Mouse (Mus musculus): ENCODE results near the gene Slc35c2.

The Slc35c2 gene

GRCm38 (mm10) chr2:165312381-165312780 lies 24.7 kb upstream of the Slc35c2 start:
- no peak for DNase-seq (ENCODE audit: low spot score in 2 of 2)

- DNase-seq (ENCODE audit: low spot score in 2 of 2): no peak
These were observed 23.9 kb upstream of the Slc35c2 start for GRCm38 (mm10) chr2:165311577-165311976.

GRCm38 (mm10) chr2:165310818-165311425 lies 23.3 kb upstream of the Slc35c2 start:
- no peak for DNase-seq (ENCODE audit: low spot score in 2 of 2)

- no peak for DNase-seq (ENCODE audit: low spot score in 2 of 2)
These were observed 20.1 kb upstream of the Slc35c2 start for GRCm38 (mm10) chr2:165307801-165308200.

GRCm38 (mm10) chr2:165305438-165305837 lies 17.8 kb upstream of the Slc35c2 start:
- DNase-seq (ENCODE audit: low spot score in 2 of 2): no peak

- no peak for DNase-seq (ENCODE audit: low spot score in 2 of 2)
These were observed 17.1 kb upstream of the Slc35c2 start for GRCm38 (mm10) chr2:165304819-165305218.

GRCm38 (mm10) chr2:165303354-165304012 lies 15.8 kb upstream of the Slc35c2 start:
- no peak for DNase-seq (ENCODE audit: low spot score in 2 of 2)

- no peak for DNase-seq (ENCODE audit: low spot score in 2 of 2)
These were observed 13.7 kb upstream of the Slc35c2 start for GRCm38 (mm10) chr2:165301409-165301808.

- DNase-seq (ENCODE audit: low spot score in 2 of 2): no peak
These were observed 13.2 kb upstream of the Slc35c2 start for GRCm38 (mm10) chr2:165300885-165301284.

- DNase-seq (ENCODE audit: low spot score in 2 of 2): peak in 1 of 2 experiments; percentile 31
These were observed 12.8 kb upstream of the Slc35c2 start for GRCm38 (mm10) chr2:165300424-165300823.

GRCm38 (mm10) chr2:165297429-165297828 lies 9.8 kb upstream of the Slc35c2 start:
- no peak for DNase-seq (ENCODE audit: low spot score in 2 of 2)

GRCm38 (mm10) chr2:165296571-165296970 lies 8.9 kb upstream of the Slc35c2 start:
- no peak for DNase-seq (ENCODE audit: low spot score in 2 of 2)

GRCm38 (mm10) chr2:165288315-165289031 lies 804 bp upstream of the Slc35c2 start:
- peak; percentile 83 to 95 for DNase-seq (ENCODE audit: low spot score in 2 of 2)

GRCm38 (mm10) chr2:165286361-165287201 lies 1.1 kb downstream of the Slc35c2 start:
- DNase-seq (ENCODE audit: low spot score in 2 of 2): peak; percentile 59 to 60

GRCm38 (mm10) chr2:165285621-165286020 lies 2.0 kb downstream of the Slc35c2 start:
- DNase-seq (ENCODE audit: low spot score in 2 of 2): no peak

- DNase-seq (ENCODE audit: low spot score in 2 of 2): no peak
These were observed 2.6 kb downstream of the Slc35c2 start for GRCm38 (mm10) chr2:165285034-165285433.

- DNase-seq (ENCODE audit: low spot score in 2 of 2): no peak
These were observed 3.3 kb downstream of the Slc35c2 start for GRCm38 (mm10) chr2:165284377-165284776.

GRCm38 (mm10) chr2:165283644-165284043 lies 4.0 kb downstream of the Slc35c2 start:
- no peak for DNase-seq (ENCODE audit: low spot score in 2 of 2)

- no peak for DNase-seq (ENCODE audit: low spot score in 2 of 2)
These were observed 5.8 kb downstream of the Slc35c2 start for GRCm38 (mm10) chr2:165281779-165282311.

- DNase-seq (ENCODE audit: low spot score in 2 of 2): no peak
These were observed 8.3 kb downstream of the Slc35c2 start for GRCm38 (mm10) chr2:165279351-165279750.

- DNase-seq (ENCODE audit: low spot score in 2 of 2): no peak
These were observed 10.4 kb downstream of the Slc35c2 start for GRCm38 (mm10) chr2:165277188-165277740.
